Mouse (Mus musculus) liver, embryonic 14.5 days (tissue): ENCODE measurements at regions not wholly inside any gene's neighbourhood (a gene's known extent, or its start where the extent isn't known, plus 50 kb on each side); places are given as distances from the start of the nearest gene placed in this dataset.

Experiments used
- CTCF ChIP-seq: IDR thresholded peaks from 2 replicates; pipeline ENCODE4 v1.5.1; 2016; ENCODE audit warnings: antibody characterized with exemption, low read depth, control low read depth
- EP300 ChIP-seq: IDR thresholded peaks from 2 replicates; pipeline ENCODE4 v1.6.1; 2016; ENCODE audit warnings: antibody characterized with exemption, low read depth

DNA sequence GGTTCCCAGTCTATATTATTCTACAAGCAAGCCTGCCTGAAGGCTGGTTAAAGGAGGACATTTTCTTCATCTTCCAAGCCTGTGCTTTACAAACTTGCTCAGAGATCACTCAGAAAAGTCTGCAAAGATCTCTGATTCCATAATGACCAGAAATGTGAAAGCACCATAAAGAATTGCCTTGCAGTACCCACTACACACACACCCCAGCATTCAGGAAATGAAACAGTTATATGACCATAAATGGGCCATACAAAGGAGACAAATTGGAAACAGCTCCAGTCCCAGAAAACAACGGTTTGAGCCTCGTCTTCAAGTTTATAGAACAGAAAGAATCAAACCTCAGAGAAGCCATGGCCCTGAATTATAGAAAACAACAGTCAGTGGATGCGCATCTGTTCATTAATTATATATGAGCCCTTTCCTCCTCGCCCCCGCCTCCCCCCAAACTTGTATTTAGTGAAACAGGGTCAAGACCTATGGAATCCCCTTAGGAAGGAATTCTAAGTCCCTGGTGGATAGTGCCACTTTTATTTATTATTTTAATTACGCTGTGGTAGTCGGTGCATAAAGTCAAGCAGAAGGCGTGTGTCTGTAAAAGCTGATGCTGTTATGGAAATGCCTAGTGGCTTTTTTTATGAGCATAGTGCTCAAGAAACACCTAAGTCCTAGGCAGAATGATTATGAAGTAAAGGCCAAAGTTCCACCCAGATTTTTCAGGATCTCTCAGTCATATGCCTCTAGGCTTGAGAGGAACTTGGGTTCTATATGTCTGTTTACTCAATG lies 266.6 kb upstream of the Ldb2 start:
- TF ChIP-seq CTCF (no peak), EP300 (no peak)
